Mouse (Mus musculus) forelimb bud, embryonic 11.5 days (tissue): ENCODE results near the gene Srd5a3.

Source experiments
- DNase-seq: peaks from one replicate; pipeline ENCODE4 v3.0.0-alpha.2; 2012; ENCODE audit warnings: low read depth, low spot score

Srd5a3 gene

GRCm38 (mm10) chr5:76190609-76191008 lies 50.5 kb downstream of the Srd5a3 start:
- DNase-seq: no peak

GRCm38 (mm10) chr5:76193075-76193474 lies 53.0 kb downstream of the Srd5a3 start:
- no peak for DNase-seq

GRCm38 (mm10) chr5:76194377-76194945 lies 54.4 kb downstream of the Srd5a3 start:
- no peak for DNase-seq

- no peak for DNase-seq
These were observed 59.3 kb downstream of the Srd5a3 start for GRCm38 (mm10) chr5:76199346-76199745.

GRCm38 (mm10) chr5:76203171-76203570 lies 63.1 kb downstream of the Srd5a3 start:
- DNase-seq: no peak
